Mouse (Mus musculus): ENCODE data around the gene Hmox1. TPM values are rescaled to one million over a fixed set of nuclear protein-coding genes. Genes with fewer than 3 reads are reported as not detected.

Gene Hmox1
- polyA plus RNA-seq, 1 experiment from 2014 or later: 24.6 TPM

DNA sequence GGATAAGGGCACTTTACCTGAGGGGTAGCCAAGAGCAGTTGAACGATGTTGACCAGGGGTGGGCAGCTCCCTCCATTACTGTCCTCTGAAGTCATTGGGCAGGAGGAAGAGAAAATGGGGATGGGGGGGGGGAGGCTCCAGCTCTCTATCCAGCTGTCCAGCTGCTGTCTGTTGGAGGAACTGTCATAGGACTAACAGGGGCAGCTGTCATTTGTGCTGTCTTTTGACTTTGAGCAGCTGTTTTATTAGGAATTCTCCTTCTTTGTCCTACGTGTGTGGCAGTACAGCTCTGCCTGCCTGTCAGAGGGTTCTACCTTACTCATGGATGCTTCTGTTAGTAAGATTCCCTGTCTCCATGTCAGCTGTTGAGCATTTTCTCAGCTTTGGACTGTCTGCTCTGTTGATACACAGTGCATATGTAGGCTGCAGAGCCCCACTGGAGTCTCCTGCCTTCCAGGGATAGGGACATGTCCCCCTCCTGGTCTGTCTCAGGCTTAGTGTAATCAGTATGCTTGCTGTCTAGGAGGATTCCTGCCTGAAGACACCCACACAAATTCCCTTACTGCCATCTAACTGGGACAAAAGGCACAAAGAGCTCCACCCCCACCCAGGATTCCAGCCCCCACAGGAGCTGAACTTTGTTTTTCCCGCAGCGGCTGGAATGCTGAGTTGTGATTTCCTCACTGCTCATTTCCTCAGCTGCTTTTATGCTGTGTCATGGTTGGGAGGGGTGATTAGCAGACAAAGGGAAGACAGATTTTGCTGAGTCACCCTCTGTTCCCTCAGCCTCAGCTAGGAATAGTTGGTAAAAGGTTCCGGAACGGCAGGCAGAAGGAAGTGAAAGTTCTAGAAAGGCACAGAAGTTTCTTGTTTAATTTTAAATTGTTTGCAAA, 4.2 kb upstream of the Hmox1 start:
- WGBS: 7% methylated on average over 6 of the region's 6 CpGs
- Histone ChIP-seq H3K9ac (peak overlapping the region; percentile 36), H3K4me1 (ENCODE audit: insufficient read depth) (peaks cover 7% of the 10 kb centered on the region; the same call in 1 of the 2 replicates), H3K27me3 (ENCODE audit: insufficient read depth, low read length) (no peaks in the 10 kb centered on the region), H3K36me3 (ENCODE audit: insufficient read depth) (no peaks in the 10 kb centered on the region), H3K4me3 (ENCODE audit: low read depth, low read length) (peak overlapping the region; percentile 12; the same call in 1 of the 2 replicates), H3K4me2 (peak overlapping the region; percentile 54), H3K9me3 (ENCODE audit: low read depth, low read length) (no peaks in the 10 kb centered on the region), H3K27ac (ENCODE audit: low read depth) (peak overlapping the region; percentile 94)
- ATAC-seq (ENCODE audit: insufficient read depth) (peak; percentile 68), DNase-seq (peak; percentile 95)
- no peak for TF ChIP-seq CTCF (IDR thresholded peaks at IDR 0.05; ENCODE audit: low read depth)

DNA sequence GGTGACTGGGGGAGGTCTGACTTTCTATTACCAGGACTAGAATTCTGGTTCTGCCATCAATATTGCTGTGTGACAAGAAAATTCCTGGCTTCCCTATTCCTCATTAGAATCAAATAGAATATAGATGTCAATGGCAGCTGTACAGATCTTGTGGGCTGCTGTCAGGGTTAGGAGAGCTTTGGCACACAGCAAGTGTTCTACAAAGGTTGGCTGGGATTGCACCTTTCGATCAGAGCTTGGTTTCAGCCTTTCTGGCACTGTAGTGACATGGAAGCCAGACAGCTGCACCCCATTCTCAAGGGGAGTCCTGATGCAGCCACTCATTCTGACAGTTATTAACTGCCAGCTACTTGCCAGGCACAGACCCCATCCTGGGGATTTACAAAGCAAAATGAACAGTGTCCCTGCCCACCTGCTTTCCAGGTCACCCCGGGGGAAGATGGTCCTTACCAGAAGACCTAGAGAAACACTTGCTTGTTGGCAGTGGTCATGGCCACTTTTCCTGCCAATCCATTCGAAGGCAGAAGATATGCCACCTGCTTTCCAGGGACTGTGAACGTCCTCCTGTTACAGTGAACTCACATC, 2.5 kb upstream of the Hmox1 start:
- no peak overlapping the region for H3K4me3 ChIP-seq (ENCODE audit: low read depth, low read length)
- no peak overlapping the region for H3K9ac ChIP-seq
- peaks cover 7% of the 10 kb centered on the region; the same call in 1 of the 2 replicates for H3K4me1 ChIP-seq (ENCODE audit: insufficient read depth)
- no peak for ATAC-seq (ENCODE audit: insufficient read depth)
- no peaks in the 10 kb centered on the region for H3K27me3 ChIP-seq (ENCODE audit: insufficient read depth, low read length)
- no peaks in the 10 kb centered on the region for H3K36me3 ChIP-seq (ENCODE audit: insufficient read depth)
- H3K9me3 ChIP-seq (ENCODE audit: low read depth, low read length): no peaks in the 10 kb centered on the region
- no peak overlapping the region for H3K4me2 ChIP-seq
- no peak for DNase-seq
- TF ChIP-seq CTCF (IDR thresholded peaks at IDR 0.05; ENCODE audit: low read depth): no peak
- no peak overlapping the region for H3K27ac ChIP-seq (ENCODE audit: low read depth)
- WGBS: 80% methylated on average over 4 of the region's 4 CpGs

DNA sequence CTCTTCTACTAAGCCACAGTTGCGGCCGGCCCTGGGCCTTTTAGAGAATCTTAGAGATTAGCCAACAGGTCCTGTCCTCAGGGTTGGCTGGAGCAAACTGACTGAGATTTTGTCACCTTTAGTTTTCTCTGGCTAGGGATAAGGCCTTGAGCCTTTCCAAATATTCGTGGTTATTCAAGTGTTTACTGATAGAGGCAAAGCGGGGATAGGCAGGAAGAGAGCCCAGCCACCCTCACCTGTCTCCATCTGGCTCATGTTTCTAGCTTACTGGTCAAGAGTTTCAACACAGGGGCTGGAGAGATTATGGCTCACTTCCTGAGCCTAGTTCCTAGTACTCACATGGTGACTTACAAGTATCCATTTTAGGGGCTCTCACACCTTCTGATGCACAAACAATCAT, 9.5 kb downstream of the Hmox1 start:
- Histone ChIP-seq H3K9me3 (ENCODE audit: low read depth, low read length) (no peaks in the 10 kb centered on the region), H3K4me1 (ENCODE audit: insufficient read depth) (no peaks in the 10 kb centered on the region), H3K36me3 (ENCODE audit: insufficient read depth) (peaks cover 18% of the 10 kb centered on the region), H3K4me3 (ENCODE audit: low read depth, low read length) (no peak overlapping the region), H3K27ac (ENCODE audit: low read depth) (no peak overlapping the region), H3K9ac (no peak overlapping the region), H3K4me2 (no peak overlapping the region), H3K27me3 (ENCODE audit: insufficient read depth, low read length) (no peaks in the 10 kb centered on the region)
- ATAC-seq (ENCODE audit: insufficient read depth) (no peak), DNase-seq (no peak)
- 62% methylated on average over 4 of the region's 4 CpGs for WGBS
- no peak for TF ChIP-seq CTCF (IDR thresholded peaks at IDR 0.05; ENCODE audit: low read depth)

DNA sequence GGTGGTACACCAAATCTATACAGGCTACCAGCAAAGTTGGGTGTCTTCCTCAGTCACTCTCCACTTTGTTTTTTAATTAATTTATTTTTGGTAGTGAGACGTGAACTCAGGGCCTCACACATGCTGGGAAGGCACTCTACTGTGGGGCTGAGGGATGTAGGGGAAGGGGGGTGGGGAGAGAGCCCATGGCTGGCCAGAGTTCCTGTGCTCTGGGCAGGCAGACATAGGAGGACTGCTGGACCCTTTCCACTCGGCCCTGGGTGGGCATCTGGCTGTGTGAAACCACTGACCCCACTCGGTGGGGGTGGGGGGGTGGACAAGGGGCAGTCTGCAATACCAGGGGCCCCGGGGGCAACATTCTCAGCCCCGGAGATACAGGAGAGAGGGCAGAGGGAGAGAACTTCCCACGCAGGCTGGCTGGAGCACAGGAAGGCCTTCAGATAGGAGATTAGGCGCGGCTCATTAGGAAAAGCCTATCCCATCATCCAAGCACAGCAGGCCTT, 10.0 kb downstream of the Hmox1 start:
- H3K4me3 ChIP-seq (ENCODE audit: low read depth, low read length): no peak overlapping the region
- H3K27ac ChIP-seq (ENCODE audit: low read depth): no peak overlapping the region
- H3K36me3 ChIP-seq (ENCODE audit: insufficient read depth): peaks cover 17% of the 10 kb centered on the region
- ATAC-seq (ENCODE audit: insufficient read depth): no peak
- no peaks in the 10 kb centered on the region for H3K27me3 ChIP-seq (ENCODE audit: insufficient read depth, low read length)
- no peak overlapping the region for H3K4me2 ChIP-seq
- DNase-seq: no peak
- 53% methylated on average over 8 of the region's 8 CpGs for WGBS
- H3K9me3 ChIP-seq (ENCODE audit: low read depth, low read length): no peaks in the 10 kb centered on the region
- 0 out of 2 replicates have a peak, but pooled peaks cover 3% of the 10 kb centered on the region for H3K4me1 ChIP-seq (ENCODE audit: insufficient read depth)
- TF ChIP-seq CTCF (IDR thresholded peaks at IDR 0.05; ENCODE audit: low read depth): no peak
- no peak overlapping the region for H3K9ac ChIP-seq

DNA sequence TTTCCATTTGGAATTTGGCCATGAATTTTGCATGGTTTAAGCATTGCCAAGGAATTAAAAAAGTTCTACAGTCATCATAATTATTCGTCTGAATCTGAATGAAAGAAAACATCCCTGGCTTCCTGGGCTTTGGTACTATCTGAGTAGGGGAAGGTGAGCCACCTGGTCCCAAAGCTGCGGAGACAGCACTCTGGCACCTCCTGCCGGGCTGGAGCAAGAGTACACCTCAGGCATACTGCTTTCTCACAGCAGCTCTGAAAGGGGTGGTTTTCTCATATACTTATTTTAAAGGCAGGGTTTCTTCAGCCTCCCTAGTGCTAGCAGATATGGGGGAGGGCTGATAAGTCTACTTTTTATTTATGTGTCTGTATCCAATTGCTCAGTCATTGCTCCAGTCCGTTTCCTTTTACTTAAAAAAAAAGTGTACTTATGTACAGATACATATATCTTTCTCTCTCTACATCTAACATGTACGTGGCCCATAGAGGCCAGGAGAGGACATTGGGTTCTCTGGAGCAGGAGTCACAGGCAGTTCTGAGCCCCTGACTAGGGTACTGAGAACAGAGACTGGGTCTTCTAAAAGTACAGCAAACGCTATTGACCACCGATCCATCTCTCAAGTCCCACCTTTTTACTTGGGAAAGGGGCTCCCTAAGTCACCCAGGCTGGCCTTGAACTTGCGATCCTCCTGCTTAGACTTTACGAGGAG, 15.3 kb downstream of the Hmox1 start:
- peak; percentile 72 for ATAC-seq (ENCODE audit: insufficient read depth)
- Histone ChIP-seq H3K9ac (peak overlapping the region; percentile 76), H3K27me3 (ENCODE audit: insufficient read depth, low read length) (no peaks in the 10 kb centered on the region), H3K36me3 (ENCODE audit: insufficient read depth) (peaks cover 31% of the 10 kb centered on the region), H3K27ac (ENCODE audit: low read depth) (peak overlapping the region; percentile 87), H3K4me1 (ENCODE audit: insufficient read depth) (0 out of 2 replicates have a peak, but pooled peaks cover 12% of the 10 kb centered on the region), H3K4me3 (ENCODE audit: low read depth, low read length) (peak overlapping the region; percentile 84), H3K4me2 (peak overlapping the region; percentile 69), H3K9me3 (ENCODE audit: low read depth, low read length) (no peaks in the 10 kb centered on the region)
- WGBS: 0% methylated on average over 9 of the region's 9 CpGs
- peak; percentile 91 for TF ChIP-seq CTCF (IDR thresholded peaks at IDR 0.05; ENCODE audit: low read depth)
- DNase-seq: peak; percentile 93

DNA sequence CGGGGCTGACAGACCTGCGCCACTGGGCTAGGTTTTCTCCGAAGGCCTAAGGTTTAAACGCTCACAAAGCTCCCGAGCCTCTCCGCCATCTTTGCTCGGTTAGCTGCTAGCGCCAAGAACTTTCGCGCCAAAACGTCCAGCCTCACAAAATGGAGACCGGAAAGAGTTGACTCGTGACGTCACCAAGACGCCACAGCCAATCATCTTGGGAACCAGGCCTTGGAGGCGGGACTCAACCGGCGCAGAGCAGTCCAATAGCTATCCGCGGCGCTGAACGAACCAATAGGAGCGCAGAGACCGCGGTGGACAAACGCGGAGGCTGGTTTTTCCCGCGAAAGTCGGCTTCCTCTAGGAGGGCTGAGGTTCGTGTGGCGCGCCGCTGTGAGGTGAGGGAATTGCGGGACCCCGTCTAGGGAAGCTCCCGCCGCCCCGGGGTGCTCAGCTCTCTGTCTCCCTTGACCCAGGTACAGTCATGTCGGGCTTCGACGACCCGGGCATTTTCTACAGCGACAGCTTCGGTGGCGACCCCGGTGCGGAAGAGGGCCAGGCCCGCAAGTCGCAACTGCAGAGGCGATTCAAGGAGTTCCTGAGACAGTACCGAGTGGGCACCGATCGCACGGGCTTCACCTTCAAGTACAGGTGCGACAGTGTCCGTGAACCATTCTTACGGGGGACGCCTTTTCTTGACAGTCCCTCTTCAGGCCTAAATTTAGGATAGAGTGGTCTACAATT, 16.0 kb downstream of the Hmox1 start, which contains the start of gene Mcm5:
Mcm5 (plus strand) TSS at position 334 of the 732 bp plus-strand sequence.
- H3K4me1 ChIP-seq (ENCODE audit: insufficient read depth): 0 out of 2 replicates have a peak, but pooled peaks cover 12% of the 10 kb centered on the region
- no peaks in the 10 kb centered on the region for H3K9me3 ChIP-seq (ENCODE audit: low read depth, low read length)
- peak within 1 kb of the TSS; percentile 93 for H3K4me2 ChIP-seq
- H3K9ac ChIP-seq: peak within 1 kb of the TSS; percentile 86
- DNase-seq (peak; percentile 100), ATAC-seq (ENCODE audit: insufficient read depth) (peak; percentile 98)
- H3K27me3 ChIP-seq (ENCODE audit: insufficient read depth, low read length): no peaks in the 10 kb centered on the region
- TF ChIP-seq CTCF (IDR thresholded peaks at IDR 0.05; ENCODE audit: low read depth): no peak
- peak within 1 kb of the TSS; percentile 84 for H3K4me3 ChIP-seq (ENCODE audit: low read depth, low read length)
- H3K27ac ChIP-seq (ENCODE audit: low read depth): peak within 1 kb of the TSS; percentile 87
- H3K36me3 ChIP-seq (ENCODE audit: insufficient read depth): peaks cover 39% of the 10 kb centered on the region
- WGBS: under 1% methylated on average over 59 of the region's 59 CpGs

Measured in lung, embryonic 14.5 days (tissue).